Comparison of ENCODE assay signal across 18 mouse cellular contexts in the genomic region with DNA sequence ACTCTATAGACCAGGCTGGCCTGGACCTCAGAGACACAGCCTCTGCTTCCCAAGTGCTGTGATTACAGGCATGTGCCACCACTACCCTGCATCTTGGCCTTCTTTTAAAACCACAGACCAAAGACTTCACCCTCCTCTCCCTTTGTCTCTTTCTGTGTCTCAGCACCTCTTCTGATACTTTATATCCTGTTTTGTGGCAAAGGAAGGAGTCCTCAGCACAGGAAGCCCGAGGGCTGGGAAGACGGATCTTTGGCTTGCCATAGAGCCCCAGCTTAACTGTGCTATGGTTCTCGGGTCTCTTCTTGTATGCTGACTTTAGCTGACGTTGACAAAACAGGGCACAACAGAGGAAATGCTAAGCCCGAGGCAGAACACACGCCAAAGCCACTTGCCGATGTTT. TPM values are rescaled to one million over a fixed set of nuclear protein-coding genes. Genes with fewer than 3 reads are reported as not detected.
DNase-seq lines count a peak whose midpoint lies in the region; ATAC-seq and TF ChIP-seq lines count a peak whose summit lies in the region.
"Had no signal": no experiment of that assay in that cellular context is flagged by ENCODE, and none has a peak within 500 bp of the region (broad histone marks: within the 10 kb centered on the region; RNA-seq: fewer than 3 reads in every experiment).

No protein-coding gene starts in this region.

- ATAC-seq in liver, embryonic 16.5 days (ENCODE audit: low read depth): no peak
- ATAC-seq in hindbrain, embryonic 16.5 days: no peak
- ATAC-seq: forebrain, embryonic 13.5 days; Patski had no signal

- no peaks in the 10 kb centered on the region for H3K79me2 ChIP-seq in liver, adult 2 months (ENCODE audit: control insufficient read depth, insufficient read depth, low read length)

- H3K4me1 ChIP-seq in liver, adult 2 months (ENCODE audit: control insufficient read depth, insufficient read depth, low read length): peaks cover 41% of the 10 kb centered on the region
- H3K4me1 ChIP-seq in brown adipose tissue, adult 24 weeks (ENCODE audit: control insufficient read depth, insufficient read depth, insufficient read length, low read length): peaks cover 60% of the 10 kb centered on the region
- H3K4me1 ChIP-seq in liver, embryonic 16.5 days (ENCODE audit: control insufficient read depth, low read depth, low read length): peaks cover 25% of the 10 kb centered on the region
- H3K4me1 ChIP-seq in hindbrain, embryonic 16.5 days (ENCODE audit: control insufficient read depth, insufficient read depth, low read depth, low read length): no peaks in the 10 kb centered on the region
- H3K4me1 ChIP-seq in cerebellum, adult 2 months (ENCODE audit: control insufficient read depth, insufficient read depth, low read length): no peaks in the 10 kb centered on the region
- H3K4me1 ChIP-seq: forebrain, embryonic 13.5 days; midbrain, embryonic 12.5 days had no signal

- H3K27ac ChIP-seq in gastrocnemius, adult 2 months: peak overlapping the region; percentile 99
- H3K27ac ChIP-seq in liver, adult 2 months (replicated peaks; ENCODE audit: insufficient read depth, low read depth, low read length): peak overlapping the region; percentile 50
- H3K27ac ChIP-seq in brown adipose tissue, adult 24 weeks (replicated peaks; ENCODE audit: low read depth, low read length): peak overlapping the region; percentile 97
- H3K27ac ChIP-seq in liver, embryonic 16.5 days (ENCODE audit: low read length): peak overlapping the region; percentile 29; the same call in 1 of the 2 replicates
- H3K27ac ChIP-seq in hindbrain, embryonic 16.5 days (ENCODE audit: low read depth, low read length): no peak overlapping the region
- H3K27ac ChIP-seq in cerebellum, adult 2 months (ENCODE audit: insufficient read depth, low read length): no peak overlapping the region
- H3K27ac ChIP-seq: forebrain, embryonic 13.5 days; hindbrain, embryonic 14.5 days; limb, embryonic 13.5 days; midbrain, embryonic 12.5 days; neural tube, embryonic 13.5 days had no signal

- H3K36me3 ChIP-seq in liver, adult 2 months (ENCODE audit: control insufficient read depth, insufficient read depth, low read length): no peaks in the 10 kb centered on the region
- H3K36me3 ChIP-seq in liver, embryonic 16.5 days (ENCODE audit: control insufficient read depth, insufficient read depth): no peaks in the 10 kb centered on the region
- H3K36me3 ChIP-seq in hindbrain, embryonic 16.5 days (ENCODE audit: control insufficient read depth, insufficient read depth, low read length): no peaks in the 10 kb centered on the region
- H3K36me3 ChIP-seq: limb, embryonic 13.5 days; midbrain, embryonic 12.5 days; neural tube, embryonic 13.5 days had no signal

- H3K9me3 ChIP-seq in liver, embryonic 16.5 days (replicated peaks; ENCODE audit: control insufficient read depth, low read length): no peaks in the 10 kb centered on the region
- H3K9me3 ChIP-seq in hindbrain, embryonic 16.5 days (ENCODE audit: control insufficient read depth, low read length): no peaks in the 10 kb centered on the region
- H3K9me3 ChIP-seq: forebrain, embryonic 13.5 days; limb, embryonic 13.5 days; midbrain, embryonic 12.5 days; neural tube, embryonic 13.5 days had no signal

- TF ChIP-seq POLR2A in liver, adult 2 months (IDR thresholded peaks at IDR 0.05; ENCODE audit: extremely low read depth, insufficient read depth, low read length): no peak
- no peak for TF ChIP-seq POLR2A in cerebellum, adult 2 months (IDR thresholded peaks at IDR 0.05; ENCODE audit: borderline replicate concordance, insufficient read depth, low read length)

- no peak for DNase-seq in gastrocnemius, adult 2 months
- no peak for DNase-seq in gastrocnemius, postnatal 4 days (ENCODE audit: low spot score in 2 of 2)
- DNase-seq in liver, adult 2 months (ENCODE audit: extremely low read depth, low read depth, low spot score): peak; percentile 33
- no peak for DNase-seq in liver
- DNase-seq in cerebellum, adult 2 months: no peak
- DNase-seq: adrenal gland, postnatal 10 days; cerebellum, adult 11-12 months; gastrocnemius, postnatal 14 days had no signal

- intact Hi-C loops in gastrocnemius, adult 2 months (cut with DNase I): no loop called here

- no peak for TF ChIP-seq CTCF in gastrocnemius, adult 2 months (IDR thresholded peaks at IDR 0.05)
- no peak for TF ChIP-seq CTCF in liver, adult 2 months (IDR thresholded peaks at IDR 0.05; ENCODE audit: low read depth, low read length)
- TF ChIP-seq CTCF in cerebellum, adult 2 months (IDR thresholded peaks at IDR 0.05; ENCODE audit: borderline replicate concordance, insufficient read depth, low read depth, low read length): no peak

- H3K27me3 ChIP-seq in liver, adult 2 months (ENCODE audit: control insufficient read depth, insufficient read depth, low read length): no peaks in the 10 kb centered on the region
- H3K27me3 ChIP-seq in liver, embryonic 16.5 days (ENCODE audit: control insufficient read depth, insufficient read depth, low read depth, low read length): no peaks in the 10 kb centered on the region
- no peaks in the 10 kb centered on the region for H3K27me3 ChIP-seq in hindbrain, embryonic 16.5 days (replicated peaks; ENCODE audit: control insufficient read depth, insufficient read depth, low read length)
- H3K27me3 ChIP-seq in cerebellum, adult 2 months (ENCODE audit: control insufficient read depth, insufficient read depth, low read length): no peaks in the 10 kb centered on the region
- H3K27me3 ChIP-seq: forebrain, embryonic 13.5 days; limb, embryonic 13.5 days; midbrain, embryonic 12.5 days; neural tube, embryonic 13.5 days; Patski had no signal

- H3K9ac ChIP-seq in liver, adult 2 months (ENCODE audit: low read depth, low read length): no peak overlapping the region
- H3K9ac ChIP-seq in liver, embryonic 16.5 days (ENCODE audit: low read depth, low read length): no peak overlapping the region
- no peak overlapping the region for H3K9ac ChIP-seq in hindbrain, embryonic 16.5 days (ENCODE audit: low read depth, low read length)
- H3K9ac ChIP-seq: forebrain, embryonic 13.5 days; hindbrain, embryonic 14.5 days; limb, embryonic 13.5 days; midbrain, embryonic 12.5 days; neural tube, embryonic 13.5 days had no signal

- peak overlapping the region; percentile 54 for H3K4me3 ChIP-seq in gastrocnemius, adult 2 months
- H3K4me3 ChIP-seq in liver, adult 2 months (ENCODE audit: insufficient read depth, low read depth, low read length): no peak overlapping the region
- H3K4me3 ChIP-seq in brown adipose tissue, adult 24 weeks (ENCODE audit: insufficient read depth, low read depth, low read length): no peak overlapping the region
- H3K4me3 ChIP-seq in liver, embryonic 16.5 days (ENCODE audit: low read depth, low read length): no peak overlapping the region
- H3K4me3 ChIP-seq in hindbrain, embryonic 16.5 days (ENCODE audit: low read length): no peak overlapping the region
- no peak overlapping the region for H3K4me3 ChIP-seq in cerebellum, adult 2 months (replicated peaks; ENCODE audit: insufficient read depth, low read depth, low read length)
- H3K4me3 ChIP-seq: forebrain, embryonic 13.5 days; limb, embryonic 13.5 days; midbrain, embryonic 12.5 days; neural tube, embryonic 13.5 days had no signal

- H3K4me2 ChIP-seq in liver, embryonic 16.5 days (ENCODE audit: low read depth, low read length): no peak overlapping the region
- H3K4me2 ChIP-seq in hindbrain, embryonic 16.5 days (ENCODE audit: low read length): no peak overlapping the region
- H3K4me2 ChIP-seq: forebrain, embryonic 13.5 days; hindbrain, embryonic 14.5 days; limb, embryonic 13.5 days; midbrain, embryonic 12.5 days; neural tube, embryonic 13.5 days had no signal

- 67% methylated on average over 7 of the region's 7 CpGs for WGBS in liver, adult 2 months
- WGBS in liver, embryonic 16.5 days (ENCODE audit: insufficient replicate concordance): 34% methylated on average over 7 of the region's 7 CpGs
- 83% methylated on average over 7 of the region's 7 CpGs for WGBS in hindbrain, embryonic 16.5 days
- WGBS in cerebellum, adult 2 months: 87% methylated on average over 7 of the region's 7 CpGs

RNA-seq across cellular contexts. Expression of gene Gm16253, which starts 6.1 kb away (rescaled TPM):
- total RNA-seq in gastrocnemius, adult 2 months (2021): 1 to 10 TPM in 1 of 2 experiments, not detected in 1; 1.1 TPM
- total RNA-seq in gastrocnemius, postnatal 4 days (2021): 1 to 10 TPM; 1.5 TPM
- total RNA-seq in liver, adult 2 months (2014; rRNA removed): not detected in 2 replicates
- not detected in 2 replicates for polyA plus RNA-seq in liver, adult 2 months (2012; rRNA removed)
- not detected in 2 replicates for polyA plus RNA-seq in brown adipose tissue, adult 24 weeks (2012; ENCODE audit: insufficient read depth, insufficient read length, missing spikeins)
- polyA plus RNA-seq in liver, embryonic 16.5 days (2015; fragmentation: Nextera tagmentation; extraction: Ambion mirVana): 0.48 and 0.55 TPM in 2 replicates
- 1.0 and 1.9 TPM in 2 replicates for polyA plus RNA-seq in hindbrain, embryonic 16.5 days (2015; fragmentation: Nextera tagmentation; extraction: Ambion mirVana)
- not detected in 2 replicates for polyA plus RNA-seq in cerebellum, adult 2 months (2012; rRNA removed)
- total RNA-seq: layer of hippocampus, adult 8-10 months had no signal

RNA-seq across cellular contexts. Expression of gene Txnip, which starts 12.9 kb away (rescaled TPM):
- 100 to 1,000 TPM; 541 to 557 TPM for total RNA-seq in gastrocnemius, adult 2 months (2021)
- total RNA-seq in gastrocnemius, postnatal 4 days (2021): 100 to 1,000 TPM; 318 to 360 TPM
- 153 and 159 TPM in 2 replicates for total RNA-seq in liver, adult 2 months (2014; rRNA removed)
- polyA plus RNA-seq in liver, adult 2 months (2012; rRNA removed): 51.0 and 74.3 TPM in 2 replicates
- polyA plus RNA-seq in brown adipose tissue, adult 24 weeks (2012; ENCODE audit: insufficient read depth, insufficient read length, missing spikeins): 1,091 and 1,303 TPM in 2 replicates
- polyA plus RNA-seq in liver, embryonic 16.5 days (2015; fragmentation: Nextera tagmentation; extraction: Ambion mirVana): 49.3 and 51.2 TPM in 2 replicates
- 51.0 and 53.6 TPM in 2 replicates for polyA plus RNA-seq in hindbrain, embryonic 16.5 days (2015; fragmentation: Nextera tagmentation; extraction: Ambion mirVana)
- 15.2 and 21.9 TPM in 2 replicates for polyA plus RNA-seq in cerebellum, adult 2 months (2012; rRNA removed)

RNA-seq across cellular contexts. Expression of gene Polr3gl, which starts 23.3 kb away (rescaled TPM):
- 10 to 100 TPM; 44.5 to 48.3 TPM for total RNA-seq in gastrocnemius, adult 2 months (2021)
- total RNA-seq in gastrocnemius, postnatal 4 days (2021): 10 to 100 TPM; 32.4 to 34.2 TPM
- total RNA-seq in liver, adult 2 months (2014; rRNA removed): 5.7 and 8.2 TPM in 2 replicates
- 7.0 and 7.7 TPM in 2 replicates for polyA plus RNA-seq in liver, adult 2 months (2012; rRNA removed)
- polyA plus RNA-seq in brown adipose tissue, adult 24 weeks (2012; ENCODE audit: insufficient read depth, insufficient read length, missing spikeins): 39.0 and 72.4 TPM in 2 replicates
- polyA plus RNA-seq in liver, embryonic 16.5 days (2015; fragmentation: Nextera tagmentation; extraction: Ambion mirVana): 10.8 and 12.2 TPM in 2 replicates
- polyA plus RNA-seq in hindbrain, embryonic 16.5 days (2015; fragmentation: Nextera tagmentation; extraction: Ambion mirVana): 31.0 and 33.3 TPM in 2 replicates
- polyA plus RNA-seq in cerebellum, adult 2 months (2012; rRNA removed): 53.1 and 55.5 TPM in 2 replicates

RNA-seq across cellular contexts. Expression of gene Ankrd34a, which starts 25.8 kb away (rescaled TPM):
- under 1 TPM; 0.41 to 0.92 TPM for total RNA-seq in gastrocnemius, adult 2 months (2021)
- total RNA-seq in gastrocnemius, postnatal 4 days (2021): 1 to 10 TPM; 1.9 TPM
- total RNA-seq in liver, adult 2 months (2014; rRNA removed): 0.07 TPM in 1 of 2 replicates, not detected in the other
- 0.05 and 0.07 TPM in 2 replicates for polyA plus RNA-seq in liver, adult 2 months (2012; rRNA removed)
- not detected in 2 replicates for polyA plus RNA-seq in brown adipose tissue, adult 24 weeks (2012; ENCODE audit: insufficient read depth, insufficient read length, missing spikeins)
- 0.09 and 0.15 TPM in 2 replicates for polyA plus RNA-seq in liver, embryonic 16.5 days (2015; fragmentation: Nextera tagmentation; extraction: Ambion mirVana)
- 21.5 and 23.9 TPM in 2 replicates for polyA plus RNA-seq in hindbrain, embryonic 16.5 days (2015; fragmentation: Nextera tagmentation; extraction: Ambion mirVana)
- polyA plus RNA-seq in cerebellum, adult 2 months (2012; rRNA removed): 53.2 and 58.1 TPM in 2 replicates

RNA-seq across cellular contexts. Expression of gene Lix1l, which starts 30.3 kb away (rescaled TPM):
- total RNA-seq in gastrocnemius, adult 2 months (2021): 1 to 10 TPM; 4.9 to 8.4 TPM
- total RNA-seq in gastrocnemius, postnatal 4 days (2021): 10 to 100 TPM; 41.8 to 42.9 TPM
- 3.0 and 3.1 TPM in 2 replicates for total RNA-seq in liver, adult 2 months (2014; rRNA removed)
- 2.5 and 3.3 TPM in 2 replicates for polyA plus RNA-seq in liver, adult 2 months (2012; rRNA removed)
- polyA plus RNA-seq in brown adipose tissue, adult 24 weeks (2012; ENCODE audit: insufficient read depth, insufficient read length, missing spikeins): 10.0 and 11.0 TPM in 2 replicates
- 0.49 and 0.68 TPM in 2 replicates for polyA plus RNA-seq in liver, embryonic 16.5 days (2015; fragmentation: Nextera tagmentation; extraction: Ambion mirVana)
- polyA plus RNA-seq in hindbrain, embryonic 16.5 days (2015; fragmentation: Nextera tagmentation; extraction: Ambion mirVana): 5.1 and 5.8 TPM in 2 replicates
- 23.9 and 24.7 TPM in 2 replicates for polyA plus RNA-seq in cerebellum, adult 2 months (2012; rRNA removed)

Comparison
In these comparisons a context has a peak if more than half of its experiments do, and no peak if none do; other contexts are left out.
1. H3K27ac ChIP-seq: peak in gastrocnemius, adult 2 months (single experiment), liver, adult 2 months (single experiment), brown adipose tissue, adult 24 weeks (single experiment) and liver, embryonic 16.5 days (single experiment); none in hindbrain, embryonic 16.5 days (single experiment) and cerebellum, adult 2 months (single experiment).
2. RNA of gene Txnip, which starts 12.9 kb away (polyA plus RNA-seq): 1,091 to 1,303 TPM in brown adipose tissue, adult 24 weeks; 51.0 to 74.3 TPM in liver, adult 2 months, 49.3 to 51.2 TPM in liver, embryonic 16.5 days, 51.0 to 53.6 TPM in hindbrain, embryonic 16.5 days and 15.2 to 21.9 TPM in cerebellum, adult 2 months; every median in the first group is over 10 times any median in the second.